Mouse (Mus musculus): Measurements from ENCODE around the gene C2cd4b.

DNA sequence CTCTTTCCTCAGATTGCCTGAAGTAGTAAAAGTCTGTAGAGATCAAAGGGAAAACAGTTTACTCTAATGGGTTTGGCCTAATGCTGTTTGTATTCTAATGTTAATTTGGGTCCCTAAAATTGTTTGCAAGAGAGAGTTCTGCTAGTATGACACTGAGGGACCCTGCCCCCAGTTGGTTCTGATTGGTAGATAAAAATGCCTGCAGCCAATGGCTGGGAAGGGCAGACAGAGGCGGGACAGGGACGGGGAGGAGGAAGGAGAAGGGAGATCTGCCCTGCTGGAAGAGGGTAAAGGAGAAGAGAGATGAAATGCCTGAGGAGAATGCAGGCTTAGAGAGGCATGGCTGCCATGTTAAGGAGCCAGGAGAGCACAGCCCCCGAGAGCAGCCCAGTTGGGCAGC lies 7.7 kb downstream of the C2cd4b start:
- no peak for TF ChIP-seq POLR2A (IDR thresholded peaks at IDR 0.05; ENCODE audit: low read depth, low read length)
- TF ChIP-seq CTCF (IDR thresholded peaks at IDR 0.05; ENCODE audit: extremely low read depth, insufficient read depth, insufficient read length, insufficient replicate concordance) = no peak
